Mouse (Mus musculus) naive thymus-derived CD4-positive, alpha-beta T cell, adult 2 months (primary cell): ENCODE results near the gene Zfp239.

Experiments
- DNase-seq: peaks from one replicate; pipeline ENCODE4 v3.0.0-alpha.2; 2011; ENCODE audit warnings: low read depth

Gene Zfp239

GRCm38 (mm10) chr6:117879408-117880115, 17.7 kb downstream of the Zfp239 start:
- DNase-seq = peak; percentile 100

DNA sequence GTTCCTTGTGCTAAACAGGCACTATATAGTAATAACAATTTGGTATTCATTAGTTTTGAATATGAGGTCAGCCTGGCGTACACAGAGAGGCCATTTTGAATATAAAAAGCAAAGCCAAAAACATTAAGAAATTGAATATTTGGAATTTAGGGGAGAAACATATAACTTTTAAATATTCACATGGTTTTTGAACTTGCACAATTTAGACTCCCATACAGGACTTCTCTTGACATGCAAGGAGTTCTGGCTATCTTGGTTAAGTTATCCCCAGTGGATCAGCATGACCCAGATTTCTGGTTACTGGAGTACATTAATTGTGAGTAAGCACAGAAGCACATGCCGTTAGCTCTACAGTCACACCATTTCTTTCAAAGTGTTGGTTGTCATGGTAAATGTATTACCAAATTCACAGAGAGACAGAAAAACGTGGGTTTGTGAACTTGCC, 18.5 kb downstream of the Zfp239 start:
- peak; percentile 65 for DNase-seq

DNA sequence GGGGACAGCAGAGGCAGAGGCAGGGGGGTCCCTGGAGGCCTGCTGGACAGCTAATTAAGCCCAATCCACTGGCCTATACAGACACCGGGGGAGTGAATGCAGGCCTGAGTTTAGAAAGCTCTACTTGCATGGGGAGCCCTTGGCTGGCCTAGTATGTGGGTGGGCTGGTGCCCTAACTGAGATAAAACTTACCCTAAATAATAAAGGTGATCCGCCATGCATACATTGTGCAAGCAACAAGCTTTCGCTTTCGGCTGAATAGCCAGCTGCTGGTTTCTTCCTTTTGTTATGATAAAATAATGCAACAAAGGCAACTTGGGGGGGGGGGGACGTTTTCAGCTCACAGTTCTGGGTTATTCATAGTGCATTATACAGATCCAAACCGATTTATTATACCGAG, 19.3 kb downstream of the Zfp239 start:
- peak; percentile 44 for DNase-seq

DNA sequence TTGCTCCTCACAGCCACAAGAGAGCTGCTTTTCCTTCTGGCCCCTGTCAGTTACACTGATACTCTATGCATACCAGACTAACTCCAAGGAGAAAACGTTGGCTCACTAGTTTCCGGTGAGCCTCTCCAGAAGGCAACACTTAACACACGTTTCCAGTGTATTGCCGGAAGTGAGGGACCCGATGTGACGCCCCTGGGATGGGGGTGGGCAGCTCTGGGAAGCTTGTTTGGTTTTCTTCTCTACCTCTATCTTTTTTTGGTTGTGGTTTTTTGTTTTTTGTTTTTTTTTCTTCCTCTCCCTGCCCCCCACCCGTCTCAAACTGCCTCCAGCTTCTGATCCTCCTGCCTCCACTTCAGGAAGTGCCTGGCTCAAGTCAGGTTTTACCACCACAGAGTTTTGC, 20.1 kb downstream of the Zfp239 start:
- DNase-seq = peak; percentile 78

GRCm38 (mm10) chr6:117885943-117886342, 24.0 kb downstream of the Zfp239 start:
- DNase-seq = no peak

DNA sequence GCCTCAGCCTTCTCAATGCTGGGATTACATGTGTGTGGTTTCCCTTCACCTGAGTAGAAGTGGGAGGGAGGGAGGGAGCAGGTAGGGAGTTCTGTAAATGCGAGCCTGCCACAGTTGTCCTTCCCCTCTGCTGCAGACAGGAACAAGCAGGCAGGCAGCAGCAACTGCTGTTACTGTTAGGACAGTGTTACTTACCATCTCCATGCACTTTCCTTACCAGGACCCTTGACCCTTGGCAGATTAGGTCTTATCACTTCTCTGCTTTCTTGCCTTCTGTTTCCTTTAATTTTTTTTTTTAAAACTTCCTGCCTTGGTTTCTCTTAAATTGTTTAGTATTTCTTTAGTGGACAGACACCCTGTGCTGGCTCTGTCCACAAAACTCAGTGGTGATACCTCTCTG, 26.1 kb downstream of the Zfp239 start:
- DNase-seq = no peak

- DNase-seq = no peak
Measured at GRCm38 (mm10) chr6:117888642-117889096, 26.8 kb downstream of the Zfp239 start.

GRCm38 (mm10) chr6:117890257-117890656, 28.4 kb downstream of the Zfp239 start:
- DNase-seq = peak; percentile 90

DNA sequence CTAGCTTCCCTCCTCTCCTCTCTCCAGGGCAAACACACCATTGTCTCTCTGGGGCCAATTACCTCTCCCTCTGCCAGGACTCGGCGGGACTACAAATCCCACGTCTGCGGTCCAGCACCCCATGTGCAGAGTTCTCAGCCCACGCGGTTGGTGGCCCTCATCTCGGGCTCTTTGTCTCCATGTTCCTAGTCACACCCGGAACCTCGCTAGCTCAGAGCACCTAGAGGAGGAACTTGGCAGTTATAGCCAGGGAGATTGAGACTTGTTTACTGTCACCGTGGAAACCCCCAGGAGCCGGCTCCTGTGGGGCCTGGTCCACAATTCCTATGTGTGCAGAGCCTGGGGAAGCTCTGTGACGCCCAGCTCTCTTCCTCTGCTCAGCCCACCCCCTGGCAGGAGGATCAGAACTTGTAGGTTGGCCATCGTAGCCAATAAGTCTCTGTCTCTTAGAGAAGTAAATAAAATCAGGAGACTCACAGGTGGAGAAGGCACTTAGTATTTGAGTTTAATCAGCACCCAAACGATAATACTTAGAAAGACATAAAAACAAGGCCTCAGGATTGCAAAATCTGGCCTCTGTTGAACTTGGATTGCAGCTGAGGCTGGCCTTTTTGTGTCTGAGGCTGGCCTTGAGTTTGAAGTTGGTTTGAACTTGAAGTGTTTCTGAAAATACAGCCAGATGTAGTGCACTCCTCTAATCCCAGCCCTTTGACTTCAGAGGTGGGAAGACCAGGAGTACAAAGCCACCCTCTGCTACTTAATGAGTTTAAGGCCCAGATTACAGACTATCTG, 29.7 kb downstream of the Zfp239 start:
- DNase-seq = peak; percentile 70

GRCm38 (mm10) chr6:117892386-117892785, 30.5 kb downstream of the Zfp239 start:
- peak; percentile 37 for DNase-seq

GRCm38 (mm10) chr6:117893435-117893834, 31.5 kb downstream of the Zfp239 start:
- no peak for DNase-seq

DNA sequence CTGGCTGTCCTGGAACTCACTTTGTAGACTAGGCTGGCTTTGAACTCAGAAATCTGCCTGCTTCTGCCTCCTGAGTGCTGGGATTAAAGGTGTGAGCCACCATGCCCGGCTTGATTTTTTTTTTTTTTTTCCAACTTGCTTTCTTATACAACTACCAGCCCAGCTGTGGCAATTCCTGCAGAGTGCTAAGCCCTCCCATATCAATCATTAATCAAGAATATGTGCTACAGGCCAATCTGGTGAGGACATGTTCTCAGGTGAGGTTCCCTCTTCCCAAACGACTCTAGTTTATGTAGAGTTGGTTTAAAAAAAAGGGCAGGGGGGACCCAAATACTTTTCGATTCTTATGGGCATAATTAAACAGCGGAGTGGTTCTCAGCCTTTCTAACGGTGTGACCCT, 35.9 kb downstream of the Zfp239 start:
- DNase-seq = no peak

DNA sequence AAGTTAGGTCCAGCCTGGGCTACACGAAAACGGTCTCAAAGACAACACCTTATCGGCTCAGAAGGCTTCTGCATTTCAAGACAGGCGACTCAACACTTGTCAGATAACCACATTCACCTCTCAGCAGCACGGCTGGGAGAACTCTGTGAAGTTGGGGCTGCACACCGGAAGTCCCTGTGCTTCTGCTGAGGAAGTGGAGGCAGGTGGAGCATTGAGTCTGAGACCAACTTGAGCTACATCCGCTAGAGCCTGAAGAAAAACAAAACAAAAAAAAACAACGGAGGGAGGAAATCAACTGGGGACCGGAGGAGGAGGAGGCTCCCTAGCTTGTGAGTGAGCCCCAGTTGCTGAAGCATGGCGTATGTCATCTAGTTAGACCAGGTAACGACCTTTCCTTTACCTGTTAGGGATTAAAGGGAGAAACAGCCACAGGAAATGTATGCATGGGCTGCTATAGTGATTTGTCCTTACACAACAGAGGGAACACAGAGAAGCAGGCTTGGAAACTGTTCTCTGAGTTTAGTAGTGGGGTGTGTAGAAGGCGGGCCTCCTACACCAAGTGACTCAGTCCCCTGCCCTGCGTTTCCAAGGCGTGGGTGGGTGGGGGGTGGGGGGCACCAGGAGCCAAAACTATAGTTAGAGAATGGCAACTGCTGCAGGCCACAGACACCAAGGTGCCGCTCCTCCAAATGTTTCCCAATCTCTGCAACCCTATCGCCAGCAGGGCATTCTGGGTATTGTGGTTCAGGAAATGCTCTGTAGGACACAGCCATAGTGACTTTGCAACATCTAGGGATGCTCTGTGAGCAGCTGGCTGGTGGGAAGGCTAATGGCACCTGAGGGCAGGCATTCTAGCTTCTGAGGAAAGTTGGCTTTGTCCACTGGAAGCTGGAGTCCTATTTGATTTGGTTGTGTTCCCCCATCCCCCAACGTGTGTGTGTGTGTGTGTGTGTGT, 38.5 kb downstream of the Zfp239 start, which contains the start of gene Hnrnpf:
Gene Hnrnpf, plus strand, starts transcription at position 199 of the 955 bp plus-strand sequence.
- DNase-seq = peak; percentile 93

- DNase-seq = no peak
Measured at GRCm38 (mm10) chr6:117901510-117902402, 39.9 kb downstream of the Zfp239 start.

DNA sequence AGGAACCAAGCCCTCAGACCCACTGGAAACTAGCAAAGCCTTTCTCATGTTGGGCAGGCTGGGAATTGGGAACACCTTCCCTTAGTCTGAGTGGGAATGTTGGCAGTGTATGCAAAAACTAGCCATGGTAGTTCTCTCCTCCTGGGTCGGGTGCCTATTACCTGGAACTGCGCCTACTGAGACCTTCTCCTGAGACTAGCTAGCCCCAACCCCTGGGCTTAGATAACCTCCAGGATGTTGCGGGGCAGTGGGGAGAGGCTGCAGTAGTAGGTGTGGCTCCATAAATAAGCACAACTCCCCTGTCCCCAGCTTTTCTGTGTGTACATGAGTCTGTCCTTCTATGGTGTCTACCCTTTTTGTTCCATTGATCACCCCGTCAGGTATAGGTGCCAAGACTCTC, 40.7 kb downstream of the Zfp239 start:
- DNase-seq = no peak

- DNase-seq = no peak
Measured at GRCm38 (mm10) chr6:117903836-117904235, 41.9 kb downstream of the Zfp239 start.

GRCm38 (mm10) chr6:117905260-117905930, 43.5 kb downstream of the Zfp239 start:
- no peak for DNase-seq

DNA sequence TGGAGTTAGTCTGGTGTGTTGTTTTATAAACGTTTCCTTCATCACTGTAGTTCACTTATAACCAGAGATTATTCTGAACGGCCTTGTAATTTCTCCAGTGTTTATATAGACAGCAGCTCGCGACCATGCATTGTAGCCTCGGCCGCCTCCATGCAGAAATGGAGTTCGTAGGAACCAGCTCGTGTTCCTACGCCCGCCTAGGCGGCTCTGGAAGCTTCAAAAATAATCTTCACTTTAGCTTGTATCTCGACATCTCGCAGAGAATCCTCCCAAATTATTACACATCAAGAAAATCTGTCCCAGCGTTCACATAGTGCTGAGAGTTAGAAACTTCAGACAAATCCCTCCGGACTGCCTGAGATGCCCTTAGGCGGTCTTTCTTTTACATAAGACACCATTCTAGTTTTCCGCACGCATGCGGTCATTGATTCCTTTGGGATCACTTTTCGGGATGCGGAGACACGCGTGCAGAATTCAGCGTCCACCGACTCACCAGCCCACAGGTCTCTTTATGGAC, 44.2 kb downstream of the Zfp239 start:
- DNase-seq = no peak

DNA sequence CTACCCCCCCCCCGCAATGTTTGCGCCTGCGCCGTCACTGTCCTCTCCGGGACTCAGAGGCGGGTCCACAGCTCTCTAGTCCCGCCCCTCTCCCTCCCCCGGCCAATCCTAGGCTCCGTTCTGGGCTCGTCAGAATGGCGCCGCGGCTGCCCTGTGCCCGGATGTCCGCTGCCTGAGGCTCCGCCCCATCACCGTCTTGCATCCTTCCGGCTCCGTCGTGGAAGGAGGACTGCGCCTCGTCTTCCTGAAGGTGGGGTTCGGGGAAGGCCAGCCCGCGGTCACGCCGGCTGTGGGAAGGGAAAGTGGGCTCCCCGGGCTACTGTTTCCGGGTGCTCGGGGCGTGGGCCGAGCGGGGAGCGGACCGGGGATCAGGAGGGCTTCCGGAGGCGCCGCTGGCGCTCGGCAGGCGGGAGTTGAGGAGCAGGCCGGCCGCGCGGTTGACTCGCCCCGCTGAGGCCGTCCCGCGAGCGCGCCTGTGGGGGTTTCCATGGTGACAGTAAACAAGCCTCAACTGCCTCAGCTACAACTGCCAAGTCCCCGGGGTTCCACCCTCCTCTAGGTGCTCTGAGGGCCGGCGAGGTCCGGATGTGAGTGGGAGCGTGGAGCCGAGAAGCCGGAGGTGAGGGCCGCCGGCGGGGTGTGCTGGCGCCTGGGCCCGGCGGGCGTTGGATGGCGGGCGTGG, 44.8 kb downstream of the Zfp239 start:
- peak; percentile 99 for DNase-seq
